Mouse (Mus musculus) E14TG2a.4 (cell line): ENCODE results near the gene Heatr5a.

Experiments used
- CTCF ChIP-seq: conservative IDR thresholded peaks from 2 replicates; pipeline ENCODE4 v1.5.1; 2014; ENCODE audit warnings: low read length
- POU5F1 ChIP-seq: IDR thresholded peaks from 2 replicates; pipeline ENCODE4 v1.6.1; 2014; ENCODE audit warnings: low read length, borderline replicate concordance

DNA sequence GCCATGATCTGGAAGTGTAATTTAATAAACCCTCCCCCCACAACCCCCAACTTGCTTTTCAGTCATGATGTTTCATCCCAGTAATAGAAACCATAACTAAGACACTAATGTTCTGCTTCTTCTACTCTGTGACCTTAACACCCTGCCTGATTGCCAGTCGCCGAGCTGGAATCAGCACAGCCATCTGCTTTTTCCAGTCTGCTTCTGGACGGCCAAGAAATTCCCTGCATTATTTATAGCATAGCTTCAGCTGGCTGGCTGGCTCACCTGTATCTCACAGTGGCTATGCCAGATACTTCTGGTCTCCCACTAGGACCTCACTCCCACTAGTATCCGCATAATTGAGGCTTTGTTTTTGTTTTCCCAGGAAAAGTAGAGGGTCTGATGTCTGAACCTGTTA is 14.7 kb upstream of the Heatr5a start:
- TF ChIP-seq CTCF (no peak), POU5F1 (no peak)
